Mouse (Mus musculus) G1E (cell line): Measurements from ENCODE around the gene Cox4i1.

Experiments used
- CTCF ChIP-seq: IDR thresholded peaks from 2 replicates; pipeline ENCODE4 v1.5.1; 2012; ENCODE audit warnings: low read depth, low read length, inconsistent platforms, mixed read lengths
- GATA1 ChIP-seq: IDR thresholded peaks from 2 replicates; pipeline ENCODE4 v1.6.1; 2012; ENCODE audit warnings: borderline replicate concordance, low read length, inconsistent platforms, mixed read lengths
- GATA2 ChIP-seq: IDR thresholded peaks from 2 replicates; pipeline ENCODE4 v1.6.1; 2012; ENCODE audit warnings: low read depth, low read length, inconsistent platforms, borderline replicate concordance

DNA sequence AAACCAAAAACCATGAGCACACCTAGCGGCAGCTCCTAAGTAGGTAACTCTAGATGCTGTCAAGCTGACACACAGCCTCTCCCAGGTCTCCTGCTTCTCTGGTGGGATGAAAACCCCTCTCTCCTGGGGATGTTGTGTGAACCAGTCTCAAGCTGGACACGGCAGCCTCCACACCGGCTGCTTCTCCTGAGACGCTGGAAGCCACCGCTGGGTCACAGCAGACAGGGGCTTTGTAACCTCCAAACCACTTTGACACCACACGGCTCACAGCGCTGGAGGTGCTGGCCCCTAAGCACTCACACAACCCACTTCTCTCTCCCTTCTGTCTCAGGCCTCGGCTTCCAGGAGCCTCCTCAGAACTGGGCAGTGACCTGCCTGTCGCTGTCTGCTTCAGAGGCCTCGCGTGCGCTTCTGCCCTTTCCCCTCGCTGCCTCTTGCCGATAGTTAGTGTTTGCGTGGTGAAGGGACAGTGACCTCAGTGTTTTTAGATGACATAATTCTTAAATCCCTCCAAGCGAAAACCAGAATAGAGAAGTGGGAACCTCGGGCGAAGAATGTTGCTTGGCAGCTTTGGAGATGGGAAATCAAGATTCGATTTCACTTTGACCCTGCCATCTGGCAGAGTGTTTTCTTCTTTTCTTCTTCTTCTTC is 51.7 kb downstream of the Cox4i1 start:
- TF ChIP-seq CTCF: no peak
- TF ChIP-seq GATA2: no peak
- TF ChIP-seq GATA1: no peak
